Mouse (Mus musculus) cerebral cortex, adult 2 months (tissue): ENCODE data around the gene Pnliprp2.

ENCODE experiments used
- WGBS: fragments of 180-500 bp; shearing (Covaris S2); methylation state at CpG from one replicate; pipeline ENCODE4 v1.1.7; 2018; 5-methylcytosine and 5-hydroxymethylcytosine counted together

Pnliprp2 gene

DNA sequence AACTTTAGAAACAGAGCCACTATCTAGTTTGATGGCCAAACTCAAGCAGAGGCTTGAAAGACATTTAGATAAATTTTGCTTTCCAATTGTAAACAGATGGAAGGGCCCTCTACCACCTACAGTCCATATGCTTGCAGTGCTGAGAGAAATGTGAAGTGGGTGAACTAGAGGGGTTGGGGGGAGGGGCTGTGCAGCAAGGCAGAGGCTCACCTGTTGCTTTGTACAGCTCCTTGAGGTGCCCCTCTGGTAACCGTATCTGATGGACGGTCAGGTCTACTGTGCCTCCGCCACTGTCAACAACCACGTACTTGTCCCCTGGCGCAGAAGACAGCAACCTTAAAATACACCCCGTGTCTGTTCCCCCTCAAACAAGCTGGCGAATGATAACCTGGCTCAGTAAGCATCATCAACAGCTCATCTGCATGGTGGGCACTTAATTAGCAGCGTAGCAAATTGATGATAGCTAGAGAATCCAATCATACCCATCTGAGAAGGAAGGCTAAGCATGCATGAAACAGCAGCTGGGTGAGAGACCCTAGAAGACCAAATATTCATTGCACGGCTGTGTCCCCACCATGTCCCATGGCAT lies 45.8 kb downstream of the Pnliprp2 start:
- 50% methylated on average over 9 of the region's 9 CpGs for WGBS

DNA sequence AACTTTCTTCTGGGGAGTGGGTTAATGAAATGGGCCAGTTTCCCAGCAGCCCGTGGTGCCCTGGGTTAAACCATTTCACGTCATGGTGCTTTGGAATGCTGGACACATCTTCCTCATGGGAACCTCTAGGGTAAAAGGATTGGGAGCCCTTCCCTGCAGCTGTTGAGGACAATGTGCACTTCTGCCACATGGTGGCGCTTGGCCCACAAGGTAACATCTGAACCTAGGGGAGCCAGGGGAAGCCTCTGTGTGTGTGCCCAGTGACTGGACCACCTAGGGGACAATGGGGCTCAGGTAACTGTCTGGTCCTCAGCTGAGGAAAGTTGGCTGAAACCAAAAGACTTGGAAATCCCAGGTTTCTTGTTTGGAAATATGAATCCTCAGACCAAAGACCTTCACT lies 46.8 kb downstream of the Pnliprp2 start:
- 9% methylated on average over 3 of the region's 3 CpGs for WGBS

- 66% methylated on average over 6 of the region's 6 CpGs for WGBS
These were observed 49.3 kb downstream of the Pnliprp2 start for GRCm38 (mm10) chr19:58808864-58809263.

DNA sequence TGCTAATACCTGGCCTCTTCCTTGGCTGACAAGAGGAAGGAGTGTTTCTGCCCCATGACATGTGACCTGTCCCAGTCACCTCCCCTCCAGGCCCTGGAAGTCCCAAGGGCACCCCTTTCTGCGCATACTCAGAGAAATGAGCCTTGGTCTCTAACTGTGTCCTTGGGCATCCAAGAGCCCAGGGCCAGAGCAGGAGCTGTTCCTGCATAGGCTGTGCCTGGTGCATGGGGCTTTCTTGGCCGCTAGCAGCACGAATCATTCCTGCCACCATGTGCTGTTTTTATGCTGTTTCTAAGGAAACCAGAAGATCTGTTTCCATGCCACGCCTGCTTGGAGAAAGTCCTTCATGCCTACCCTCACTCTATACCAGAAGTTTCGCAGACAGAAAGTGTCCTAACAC lies 51.0 kb downstream of the Pnliprp2 start:
- WGBS: 55% methylated on average over 5 of the region's 5 CpGs

DNA sequence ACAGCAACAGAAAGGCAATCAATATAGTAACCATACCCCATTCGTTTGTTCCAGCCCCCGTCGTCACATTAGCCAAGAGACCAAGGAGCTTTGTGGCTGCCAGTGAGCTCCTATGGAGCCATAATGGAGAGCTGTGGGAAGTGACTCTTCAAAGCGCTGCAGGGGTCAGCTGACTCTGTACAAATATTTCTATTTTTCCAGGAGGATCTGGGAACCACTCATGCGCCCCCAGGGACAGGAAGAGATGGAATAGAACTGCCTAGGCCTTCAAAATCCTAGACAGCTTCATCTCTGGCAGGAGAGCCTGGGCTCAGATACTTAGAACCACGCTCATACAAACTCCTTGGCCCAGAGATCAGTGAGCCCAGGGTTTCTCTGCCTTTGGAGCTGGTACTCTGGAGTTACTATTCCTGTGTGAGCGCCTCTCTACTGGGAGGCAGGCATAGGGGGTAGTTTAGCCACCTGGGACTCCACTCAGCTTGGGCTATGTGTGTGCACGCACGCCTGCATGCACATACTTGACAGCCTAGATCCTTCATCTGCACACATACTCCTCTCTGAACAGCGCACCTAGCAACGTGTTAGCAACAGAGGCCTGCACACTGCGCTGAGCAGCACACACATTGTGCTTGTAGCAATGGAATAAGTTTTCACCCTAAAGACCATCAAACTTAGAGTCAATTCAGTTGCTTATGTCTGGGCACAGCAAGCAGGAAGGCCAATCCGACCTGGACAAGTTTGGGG lies 55.8 kb downstream of the Pnliprp2 start:
- WGBS: 63% methylated on average over 13 of the region's 13 CpGs

DNA sequence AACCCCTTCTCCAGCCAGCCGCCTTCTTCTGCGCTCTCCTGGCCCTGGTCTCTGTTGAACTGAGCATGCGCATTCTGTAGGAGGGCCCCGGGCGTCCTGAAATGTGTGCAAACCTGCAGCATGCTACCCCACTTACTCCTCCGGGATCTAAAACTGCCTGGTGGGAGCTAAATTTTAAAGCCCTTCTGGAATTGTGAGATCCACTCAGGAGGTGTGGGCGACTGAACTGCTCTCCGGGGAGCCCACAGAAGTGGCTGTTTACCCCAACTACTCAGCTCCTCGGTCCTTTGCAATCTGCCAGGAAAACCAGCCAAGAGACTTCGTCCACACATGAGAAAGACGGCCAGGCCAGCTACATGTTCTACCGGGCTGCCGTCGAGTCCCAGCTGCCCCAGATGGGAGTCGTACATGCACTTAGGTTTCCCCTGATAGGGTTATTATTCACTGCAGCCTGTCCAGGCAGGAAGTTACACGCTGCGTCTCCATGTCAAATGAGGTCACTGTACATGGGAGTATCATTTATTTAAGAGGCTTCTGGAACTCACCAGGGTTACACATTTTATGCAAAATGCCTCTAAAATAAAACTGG lies 57.0 kb downstream of the Pnliprp2 start:
- WGBS: 37% methylated on average over 17 of the region's 17 CpGs

DNA sequence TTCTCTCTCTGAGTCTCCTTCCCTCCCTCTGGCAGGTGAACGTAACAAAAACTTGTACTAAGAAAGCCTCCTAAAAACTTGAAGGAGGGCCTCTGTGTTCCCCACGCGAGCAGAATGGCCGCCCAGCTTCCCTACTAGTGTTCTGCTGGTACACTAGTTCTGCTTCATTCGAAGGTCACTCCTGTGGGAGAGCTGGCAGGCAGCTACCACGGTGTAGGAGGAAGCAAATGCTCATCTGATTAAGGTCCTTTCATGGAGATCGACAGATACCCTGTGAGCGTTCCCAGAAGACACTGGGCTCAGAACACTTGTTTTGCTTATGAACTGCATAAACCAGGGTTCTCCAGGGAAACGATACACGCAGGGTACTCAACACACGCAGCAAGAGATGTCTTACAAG lies 57.9 kb downstream of the Pnliprp2 start:
- WGBS: 59% methylated on average over 11 of the region's 11 CpGs

DNA sequence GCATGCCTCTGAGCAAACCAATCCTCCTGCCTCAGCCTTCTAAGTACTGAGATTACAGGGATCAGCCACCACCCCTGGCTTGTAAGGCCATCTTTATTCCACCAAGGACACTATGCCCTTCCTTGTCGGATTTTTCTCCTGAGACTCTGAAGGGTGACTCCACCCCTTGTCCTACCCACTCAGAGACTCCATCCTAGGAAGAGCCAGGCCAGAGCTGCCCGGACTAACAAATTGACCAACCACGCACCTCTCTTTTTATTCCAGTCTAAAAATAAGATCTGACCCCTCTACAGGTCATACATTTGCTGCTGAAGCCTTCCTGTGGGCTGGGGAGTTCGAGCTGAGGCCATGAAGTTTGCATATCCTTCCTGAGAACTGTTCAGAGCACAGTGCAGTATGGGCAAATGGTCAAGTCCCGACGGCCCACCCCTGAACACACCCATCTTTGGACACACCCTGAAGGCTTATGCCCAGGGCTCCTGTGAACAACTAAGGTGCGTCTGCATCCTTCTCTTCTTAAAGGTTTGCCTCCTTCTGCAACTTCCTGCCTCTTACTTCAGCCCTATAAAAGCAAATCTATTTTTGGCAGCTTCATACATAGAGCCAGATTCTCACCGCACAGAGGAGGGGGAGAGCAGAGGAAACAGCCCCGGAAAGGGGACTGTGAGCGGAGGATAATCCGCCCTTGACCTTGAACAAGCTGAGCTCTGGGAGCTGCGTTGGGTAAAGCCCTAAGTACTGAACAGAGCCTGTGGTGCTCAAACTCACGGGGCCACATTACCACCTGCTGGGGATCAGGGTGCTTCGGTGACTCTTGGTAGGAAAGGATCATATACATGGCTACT lies 59.3 kb downstream of the Pnliprp2 start:
- WGBS: 45% methylated on average over 14 of the region's 14 CpGs

- WGBS: 37% methylated on average over 20 of the region's 20 CpGs
These were observed 63.1 kb downstream of the Pnliprp2 start for GRCm38 (mm10) chr19:58822454-58823200.

- 67% methylated on average over 3 of the region's 3 CpGs for WGBS
These were observed 63.8 kb downstream of the Pnliprp2 start for GRCm38 (mm10) chr19:58823301-58823700.

- 57% methylated on average over 1 of the region's 1 CpGs for WGBS
These were observed 64.8 kb downstream of the Pnliprp2 start for GRCm38 (mm10) chr19:58824316-58824715.
